Mouse (Mus musculus) lung, embryonic 16.5 days (tissue): ENCODE measurements around the gene Numbl. TPM values are rescaled to one million over a fixed set of nuclear protein-coding genes. Genes with fewer than 3 reads are reported as not detected.

Experiments
- ATAC-seq: fragments of 200-750 bp; cut with Nextera tagmentation; 2 replicates; pipeline ENCODE4 v1.8.0; 2017; ENCODE audit warnings: low read depth, mild to moderate bottlenecking, moderate library complexity
- H3K27ac ChIP-seq: fragments of 300-500 bp; sonication (generic); 2 replicates; pipeline ENCODE4 v1.5.1; 2014; ENCODE audit warnings: mild to moderate bottlenecking, control low read depth, low read length
- H3K27me3 ChIP-seq: fragments of 300-500 bp; sonication (generic); 2 replicates; pipeline ENCODE4 v1.6.1; 2014; ENCODE audit warnings: low read depth, low read length, mixed read lengths; ENCODE audit not compliant: control insufficient read depth, insufficient read depth
- H3K36me3 ChIP-seq: fragments of 300-500 bp; sonication (generic); 2 replicates; pipeline ENCODE4 v1.6.1; 2014; ENCODE audit warnings: low read length; ENCODE audit not compliant: control insufficient read depth, insufficient read depth
- H3K4me1 ChIP-seq: fragments of 300-500 bp; sonication (generic); replicated peaks from 2 replicates; pipeline ENCODE4 v1.6.1; 2014; ENCODE audit warnings: low read length, mixed read lengths; ENCODE audit not compliant: control insufficient read depth, insufficient read depth
- H3K4me2 ChIP-seq: fragments of 300-500 bp; sonication (generic); 2 replicates; pipeline ENCODE4 v1.6.1; 2014; ENCODE audit warnings: low read depth, low read length, control low read depth
- H3K4me3 ChIP-seq: fragments of 300-500 bp; sonication (generic); 2 replicates; pipeline ENCODE4 v1.5.1; 2014; ENCODE audit warnings: mild to moderate bottlenecking, low read length, control low read depth
- H3K9ac ChIP-seq: fragments of 300-500 bp; sonication (generic); 2 replicates; pipeline ENCODE4 v1.6.1; 2014; ENCODE audit warnings: low read length, control low read depth
- H3K9me3 ChIP-seq: fragments of 300-500 bp; sonication (generic); 2 replicates; pipeline ENCODE4 v1.6.1; 2016; ENCODE audit warnings: low read length; ENCODE audit not compliant: control insufficient read depth
- WGBS: fragments of 180-500 bp; shearing (Covaris S2); extraction: QIAGEN DNeasy Blood & Tissue Kit; methylation state at CpG from one replicate; pipeline ENCODE4 v1.1.7; 2014; 5-methylcytosine and 5-hydroxymethylcytosine counted together
- polyA plus RNA-seq: library from polyadenylated mRNA; unstranded; fragments of >200 nt; fragmentation: Nextera tagmentation; extraction: Ambion mirVana; gene quantifications from 2 replicates; pipeline ENCODE4 v1.2.1, GENCODE M21; 2015

The Numbl gene
- polyA plus RNA-seq, 1 experiment from 2014 or later = 14.9 TPM

DNA sequence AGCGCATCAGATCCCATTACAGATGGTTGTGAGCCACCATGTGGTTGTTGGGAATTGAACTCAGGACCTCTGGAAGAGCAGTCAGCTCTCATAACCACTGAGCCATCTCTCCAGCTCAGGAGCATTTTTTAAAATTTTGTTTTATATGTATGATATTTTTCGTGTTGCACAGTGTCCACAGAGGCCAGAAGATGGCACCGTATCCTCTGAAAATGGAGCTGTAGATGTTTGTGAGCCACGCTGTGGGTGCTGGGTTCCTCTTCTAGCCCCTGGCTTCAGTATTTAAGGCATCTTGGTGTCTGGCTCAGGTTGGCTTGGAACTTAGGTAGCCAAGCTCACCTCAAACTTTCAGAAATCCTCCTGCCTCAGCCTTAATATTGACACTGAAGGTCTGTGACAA, 38.3 kb downstream of the Numbl start:
- Histone ChIP-seq H3K27ac (no peak overlapping the region), H3K27me3 (no peaks in the 10 kb centered on the region), H3K4me1 (peaks cover 8% of the 10 kb centered on the region), H3K36me3 (no peaks in the 10 kb centered on the region), H3K9ac (no peak overlapping the region), H3K9me3 (no peaks in the 10 kb centered on the region), H3K4me2 (no peak overlapping the region), H3K4me3 (no peak overlapping the region)
- 90% methylated on average over 4 of the region's 4 CpGs for WGBS
- ATAC-seq = no peak

DNA sequence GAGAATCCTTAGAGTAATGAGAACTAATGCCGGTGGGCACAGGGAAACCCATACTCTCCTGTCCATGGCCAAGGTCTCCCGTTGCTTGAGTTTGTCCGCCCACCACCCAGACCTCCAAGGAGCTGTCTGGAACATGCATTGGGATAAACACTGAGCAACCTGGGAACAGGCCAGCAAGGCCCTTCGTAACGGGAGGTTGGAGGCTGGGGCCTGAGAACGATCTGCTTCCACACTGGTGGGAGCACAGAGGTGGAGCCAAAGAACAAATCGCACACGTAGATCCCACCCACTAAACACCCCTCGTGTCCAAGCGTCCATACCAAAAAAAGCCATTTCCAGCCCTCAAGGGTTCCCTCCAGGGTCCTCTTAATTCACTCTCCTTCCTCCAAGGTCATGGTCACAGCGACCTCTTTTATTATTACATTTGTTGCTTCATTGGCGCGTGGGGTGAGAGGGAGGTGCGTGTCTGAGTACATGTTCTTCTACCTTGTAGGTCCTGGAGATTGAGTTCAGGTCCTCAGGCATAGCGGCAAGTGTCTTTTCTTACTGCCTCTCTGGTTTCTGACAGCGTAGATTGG, 39.9 kb downstream of the Numbl start:
- no peak for ATAC-seq
- H3K9ac ChIP-seq = no peak overlapping the region
- peaks cover 3% of the 10 kb centered on the region for H3K4me1 ChIP-seq
- H3K9me3 ChIP-seq = no peaks in the 10 kb centered on the region
- no peaks in the 10 kb centered on the region for H3K36me3 ChIP-seq
- H3K27me3 ChIP-seq = no peaks in the 10 kb centered on the region
- 72% methylated on average over 16 of the region's 16 CpGs for WGBS
- no peak overlapping the region for H3K4me2 ChIP-seq
- H3K27ac ChIP-seq = peak overlapping the region; percentile 27; the same call in 1 of the 2 replicates
- H3K4me3 ChIP-seq = no peak overlapping the region

DNA sequence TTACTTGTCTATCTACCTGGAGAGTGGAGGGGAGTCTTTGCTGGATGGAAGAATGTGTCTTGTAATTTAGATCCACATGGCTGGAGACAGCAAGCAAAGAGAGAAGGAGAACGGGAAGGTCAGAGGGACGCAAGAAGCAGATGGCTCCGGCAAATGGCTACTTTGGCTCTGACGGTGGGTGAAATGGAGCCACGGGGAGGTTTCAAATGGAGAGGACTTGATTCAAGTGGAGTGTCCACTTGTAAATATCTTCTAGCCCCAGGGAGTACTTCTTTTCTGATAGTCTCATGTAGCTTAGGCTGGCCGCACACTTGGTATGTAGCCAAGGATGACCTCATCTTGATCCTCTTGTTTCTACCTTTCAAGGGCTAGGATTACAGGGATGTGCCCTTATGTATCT, 40.6 kb downstream of the Numbl start:
- no peak for ATAC-seq
- Histone ChIP-seq H3K4me3 (no peak overlapping the region), H3K36me3 (no peaks in the 10 kb centered on the region), H3K27me3 (no peaks in the 10 kb centered on the region), H3K4me2 (no peak overlapping the region), H3K27ac (no peak overlapping the region), H3K9me3 (no peaks in the 10 kb centered on the region), H3K4me1 (peaks cover 3% of the 10 kb centered on the region), H3K9ac (no peak overlapping the region)
- WGBS = 81% methylated on average over 6 of the region's 6 CpGs

DNA sequence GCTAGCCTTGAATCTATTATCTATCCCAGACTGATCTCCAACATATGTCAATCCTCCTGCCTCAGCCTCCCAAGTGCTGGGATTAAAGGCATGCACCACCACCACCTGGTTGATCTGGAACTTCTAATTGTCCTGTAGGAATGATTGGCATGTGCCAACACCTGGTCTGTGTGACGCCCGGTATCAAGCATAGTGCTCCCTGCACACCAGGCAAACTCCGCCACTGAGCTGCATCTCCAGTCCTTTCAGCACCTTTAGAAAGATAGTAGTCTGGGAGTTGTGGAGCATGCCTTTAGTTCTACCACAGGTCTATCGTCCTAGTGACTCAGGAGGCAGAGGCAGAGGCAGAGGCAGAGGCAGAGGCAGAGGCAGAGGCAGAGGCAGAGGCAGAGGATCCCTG, 42.1 kb downstream of the Numbl start:
- 78% methylated on average over 4 of the region's 4 CpGs for WGBS

DNA sequence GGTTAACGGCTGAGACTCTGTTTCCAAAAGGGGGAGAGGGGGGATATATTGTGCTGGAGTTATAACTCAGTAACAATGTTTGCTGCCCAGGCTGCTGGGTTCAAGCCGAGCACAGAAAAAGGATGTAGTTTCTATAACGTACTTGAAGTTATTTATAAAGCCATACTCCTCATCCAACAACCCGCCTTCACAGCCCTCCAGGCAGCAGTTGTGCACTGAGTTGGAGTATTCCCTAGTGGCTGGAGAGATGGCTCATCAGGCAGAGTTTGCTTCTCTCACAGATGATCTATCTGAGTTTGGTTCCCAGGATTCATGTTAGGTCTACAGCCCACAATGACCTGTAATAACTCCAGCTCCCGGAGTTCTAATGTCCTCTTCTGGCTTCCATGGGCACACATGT, 42.6 kb downstream of the Numbl start:
- no peaks in the 10 kb centered on the region for H3K36me3 ChIP-seq
- no peak overlapping the region for H3K4me2 ChIP-seq
- no peak overlapping the region for H3K27ac ChIP-seq
- H3K4me3 ChIP-seq = no peak overlapping the region
- H3K9ac ChIP-seq = no peak overlapping the region
- ATAC-seq = no peak
- no peaks in the 10 kb centered on the region for H3K9me3 ChIP-seq
- no peaks in the 10 kb centered on the region for H3K27me3 ChIP-seq
- peaks cover 3% of the 10 kb centered on the region for H3K4me1 ChIP-seq
- WGBS = 70% methylated on average over 5 of the region's 5 CpGs

More for the DNA sequence above, 42.1 kb downstream of the Numbl start:
- Histone ChIP-seq H3K9me3 (no peaks in the 10 kb centered on the region), H3K4me2 (no peak overlapping the region), H3K9ac (no peak overlapping the region), H3K4me1 (peaks cover 3% of the 10 kb centered on the region), H3K27me3 (no peaks in the 10 kb centered on the region), H3K27ac (no peak overlapping the region), H3K36me3 (no peaks in the 10 kb centered on the region), H3K4me3 (no peak overlapping the region)
- no peak for ATAC-seq

DNA sequence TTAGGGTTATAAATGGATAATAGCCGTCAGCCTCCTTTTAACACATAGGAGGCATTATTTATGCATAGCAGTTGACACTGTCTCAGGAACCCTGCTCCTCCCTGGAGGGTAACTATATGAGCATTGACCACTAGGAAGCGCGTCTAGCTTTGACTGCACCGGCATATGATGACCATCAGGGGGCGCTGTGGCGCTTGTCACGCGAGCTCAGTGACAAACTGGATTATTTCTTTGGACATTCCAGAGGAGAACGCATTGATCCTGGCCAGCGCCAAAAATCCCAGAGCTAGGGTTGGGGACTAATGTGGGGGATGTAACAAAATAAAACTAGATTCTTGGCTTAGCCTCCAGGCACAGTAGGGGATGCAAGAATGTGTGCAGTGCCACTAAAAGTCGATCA, 43.9 kb downstream of the Numbl start:
- H3K4me2 ChIP-seq = no peak overlapping the region
- no peaks in the 10 kb centered on the region for H3K9me3 ChIP-seq
- H3K36me3 ChIP-seq = no peaks in the 10 kb centered on the region; the same call in none of the 2 replicates
- WGBS = 7% methylated on average over 11 of the region's 11 CpGs
- H3K27me3 ChIP-seq = no peaks in the 10 kb centered on the region
- H3K4me3 ChIP-seq = no peak overlapping the region
- peaks cover 3% of the 10 kb centered on the region for H3K4me1 ChIP-seq
- H3K9ac ChIP-seq = no peak overlapping the region
- peak; percentile 46 for ATAC-seq
- no peak overlapping the region for H3K27ac ChIP-seq

DNA sequence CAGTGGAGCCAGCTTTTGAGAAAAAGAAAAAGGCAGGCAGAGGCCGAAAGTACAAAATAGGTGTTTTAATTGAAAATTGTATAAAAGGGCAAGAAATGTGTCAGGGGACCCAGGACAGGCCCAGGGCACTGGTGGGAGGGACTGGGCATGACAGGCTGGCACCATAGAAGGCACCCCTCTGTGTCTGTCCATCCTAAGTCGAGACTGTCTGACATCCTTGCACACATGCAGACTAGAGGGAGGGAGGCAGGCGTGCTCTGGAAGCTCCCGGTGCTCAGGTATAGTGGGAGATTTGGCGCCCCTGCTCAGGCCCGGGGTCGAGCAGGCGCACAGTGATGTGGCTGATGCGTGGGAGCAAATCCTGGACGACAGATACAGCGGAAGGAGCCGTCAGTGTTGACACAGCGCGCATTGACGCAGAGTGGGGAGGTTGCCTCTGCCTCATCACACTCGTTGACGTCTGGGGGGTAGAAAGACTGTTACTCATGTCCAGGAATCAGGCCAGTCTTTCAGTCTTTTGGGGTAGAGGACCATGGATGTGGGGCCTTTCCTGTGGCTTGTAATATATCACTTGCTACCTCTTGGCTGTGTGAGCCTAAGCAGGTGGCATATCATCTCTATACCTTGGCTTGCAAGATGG, 47.0 kb downstream of the Numbl start:
- no peak for ATAC-seq
- Histone ChIP-seq H3K36me3 (peaks cover 2% of the 10 kb centered on the region), H3K4me1 (peaks cover 17% of the 10 kb centered on the region), H3K9me3 (no peaks in the 10 kb centered on the region), H3K4me3 (no peak overlapping the region), H3K9ac (no peak overlapping the region), H3K27me3 (no peaks in the 10 kb centered on the region), H3K27ac (no peak overlapping the region), H3K4me2 (no peak overlapping the region)
- WGBS = 73% methylated on average over 17 of the region's 17 CpGs

DNA sequence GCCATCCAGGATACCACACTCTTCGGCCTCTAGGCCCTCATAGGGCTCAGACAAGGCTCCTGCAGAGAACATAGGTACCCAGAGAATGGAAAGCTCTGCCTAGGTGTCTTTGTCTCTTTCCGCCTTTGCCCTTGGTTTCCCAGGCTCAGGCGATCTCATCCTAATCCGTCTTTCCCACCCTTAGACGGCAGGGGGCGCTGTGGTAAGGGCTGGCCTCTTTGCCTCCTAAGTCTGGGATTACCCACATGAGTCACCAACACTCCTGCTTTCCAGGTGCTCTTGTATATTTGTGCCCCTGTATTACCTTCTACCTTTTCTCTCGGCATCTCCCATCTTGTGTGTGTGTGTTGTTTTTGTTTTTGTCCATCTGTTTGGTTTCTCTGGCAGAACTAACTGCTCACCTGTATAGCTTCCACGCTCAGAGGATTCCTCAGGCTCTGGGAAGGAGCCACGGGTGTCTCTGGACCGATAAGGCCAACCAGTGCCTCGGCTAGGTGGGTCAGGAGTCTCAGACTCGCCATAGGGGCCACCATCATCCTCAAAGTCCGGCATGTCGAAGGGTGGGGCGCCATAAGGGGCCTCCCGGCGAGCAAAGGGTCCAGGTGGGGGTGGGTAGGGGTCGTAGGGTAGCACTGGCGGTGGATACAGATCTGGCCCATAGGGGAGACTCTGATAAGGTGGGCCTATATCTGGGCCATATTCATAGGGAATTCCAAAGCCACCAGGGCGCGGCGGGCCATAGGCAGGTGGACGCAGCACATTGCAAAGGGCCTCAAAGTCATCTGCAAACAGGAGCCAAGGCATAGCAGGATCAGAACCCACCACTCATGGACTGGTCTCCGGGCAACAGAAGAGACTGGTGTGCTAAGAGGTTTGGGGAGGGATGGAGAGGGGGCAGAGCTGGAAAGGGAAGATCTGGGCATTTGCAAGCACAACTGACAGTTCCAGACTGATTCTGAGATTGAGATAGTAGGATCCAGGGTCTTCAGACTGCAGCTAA, 48.2 kb downstream of the Numbl start:
- Histone ChIP-seq H3K4me2 (no peak overlapping the region), H3K27ac (no peak overlapping the region), H3K9ac (no peak overlapping the region), H3K9me3 (no peaks in the 10 kb centered on the region), H3K4me1 (peaks cover 23% of the 10 kb centered on the region), H3K27me3 (no peaks in the 10 kb centered on the region), H3K4me3 (no peak overlapping the region), H3K36me3 (peaks cover 2% of the 10 kb centered on the region)
- 74% methylated on average over 24 of the region's 24 CpGs for WGBS
- no peak for ATAC-seq

DNA sequence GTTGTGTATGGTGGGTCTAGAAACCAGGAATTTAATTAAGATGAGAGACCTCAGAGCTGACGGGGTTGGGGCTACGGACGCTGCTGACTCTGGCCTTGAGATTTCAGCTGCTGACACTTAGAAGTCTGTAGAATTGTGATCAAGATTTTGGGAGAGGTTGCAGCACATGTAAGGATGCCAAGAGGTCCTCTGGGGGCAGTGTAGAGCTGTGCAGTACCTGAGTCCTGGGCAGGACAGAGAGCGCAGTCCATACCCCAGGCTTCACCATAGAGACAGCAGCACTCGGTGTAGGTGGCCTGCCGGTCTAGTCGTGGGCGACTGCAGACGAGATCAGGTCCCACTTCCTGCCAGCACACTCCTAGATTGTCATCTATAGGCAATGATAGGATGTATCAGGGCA, 49.3 kb downstream of the Numbl start:
- Histone ChIP-seq H3K4me1 (peaks cover 20% of the 10 kb centered on the region), H3K9ac (no peak overlapping the region), H3K36me3 (peaks cover 2% of the 10 kb centered on the region), H3K27me3 (no peaks in the 10 kb centered on the region), H3K4me3 (no peak overlapping the region), H3K27ac (no peak overlapping the region), H3K9me3 (no peaks in the 10 kb centered on the region), H3K4me2 (no peak overlapping the region)
- WGBS = 75% methylated on average over 9 of the region's 9 CpGs
- ATAC-seq = no peak
